Mouse (Mus musculus): ENCODE data around the gene Kcnc2.
"Not testable (repeated sequence)": the region's sequence is repeated elsewhere in the genome, so short reads cannot be mapped to it uniquely, and the experiment has no call there.

Kcnc2 gene

GRCm38 (mm10) chr10:112270887-112271802, at the start of gene Kcnc2:
Kcnc2 (plus strand) TSS chr10:112271121.
- DNase-seq (ENCODE audit: low read depth, low spot score) = no peak

DNA sequence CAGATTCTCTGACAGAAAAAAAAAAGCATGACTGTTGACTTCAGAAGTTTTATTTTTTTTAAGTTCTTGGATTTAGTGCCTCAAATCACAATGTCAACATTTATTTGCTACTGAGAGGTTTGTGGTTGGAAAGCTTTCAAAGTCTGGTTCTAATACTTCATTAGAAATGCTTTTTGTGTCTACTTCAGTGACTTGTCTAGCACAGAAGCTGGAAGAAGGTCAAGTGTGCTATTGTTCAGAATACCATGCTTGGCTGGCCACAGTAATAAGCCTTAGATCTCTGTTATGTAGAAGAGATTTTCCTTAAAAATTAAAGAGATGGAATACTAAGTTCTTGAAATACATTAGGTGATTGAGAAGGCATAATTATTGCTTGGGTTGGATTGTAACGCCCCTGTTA, 43.8 kb upstream of the Kcnc2 start:
- no peak for DNase-seq (ENCODE audit: low read depth, low spot score)

GRCm38 (mm10) chr10:112229091-112229843, 41.7 kb upstream of the Kcnc2 start:
- not testable (repeated sequence) for DNase-seq (ENCODE audit: low read depth, low spot score)

GRCm38 (mm10) chr10:112232733-112233132, 38.2 kb upstream of the Kcnc2 start:
- DNase-seq (ENCODE audit: low read depth, low spot score) = not testable (repeated sequence)

- not testable (repeated sequence) for DNase-seq (ENCODE audit: low read depth, low spot score)
Observed at GRCm38 (mm10) chr10:112235396-112235940, 35.5 kb upstream of the Kcnc2 start.

DNA sequence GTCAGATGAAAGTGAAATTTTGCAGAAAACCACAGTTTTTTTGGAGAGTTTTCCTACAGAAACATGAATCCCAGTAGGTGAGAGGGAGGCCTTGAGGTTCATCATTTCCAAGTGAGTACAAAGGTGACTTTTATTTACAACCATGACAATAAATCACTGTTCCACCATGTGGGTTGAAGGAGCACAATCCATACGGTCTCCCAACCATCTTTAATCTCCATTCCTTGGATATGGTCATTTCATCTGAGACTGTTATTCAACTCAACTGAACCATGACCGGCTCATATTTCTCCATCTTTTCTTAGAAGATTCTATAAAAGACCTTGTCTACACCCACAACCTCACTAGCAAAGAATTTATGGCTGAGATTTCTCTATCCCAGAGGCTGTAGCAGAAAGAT, 22.6 kb upstream of the Kcnc2 start:
- no peak for DNase-seq (ENCODE audit: low read depth, low spot score)

- DNase-seq (ENCODE audit: low read depth, low spot score) = no peak
Observed at GRCm38 (mm10) chr10:112263467-112263866, 7.5 kb upstream of the Kcnc2 start.

- no peak for DNase-seq (ENCODE audit: low read depth, low spot score)
Observed at GRCm38 (mm10) chr10:112269481-112269880, 1.4 kb upstream of the Kcnc2 start.

DNA sequence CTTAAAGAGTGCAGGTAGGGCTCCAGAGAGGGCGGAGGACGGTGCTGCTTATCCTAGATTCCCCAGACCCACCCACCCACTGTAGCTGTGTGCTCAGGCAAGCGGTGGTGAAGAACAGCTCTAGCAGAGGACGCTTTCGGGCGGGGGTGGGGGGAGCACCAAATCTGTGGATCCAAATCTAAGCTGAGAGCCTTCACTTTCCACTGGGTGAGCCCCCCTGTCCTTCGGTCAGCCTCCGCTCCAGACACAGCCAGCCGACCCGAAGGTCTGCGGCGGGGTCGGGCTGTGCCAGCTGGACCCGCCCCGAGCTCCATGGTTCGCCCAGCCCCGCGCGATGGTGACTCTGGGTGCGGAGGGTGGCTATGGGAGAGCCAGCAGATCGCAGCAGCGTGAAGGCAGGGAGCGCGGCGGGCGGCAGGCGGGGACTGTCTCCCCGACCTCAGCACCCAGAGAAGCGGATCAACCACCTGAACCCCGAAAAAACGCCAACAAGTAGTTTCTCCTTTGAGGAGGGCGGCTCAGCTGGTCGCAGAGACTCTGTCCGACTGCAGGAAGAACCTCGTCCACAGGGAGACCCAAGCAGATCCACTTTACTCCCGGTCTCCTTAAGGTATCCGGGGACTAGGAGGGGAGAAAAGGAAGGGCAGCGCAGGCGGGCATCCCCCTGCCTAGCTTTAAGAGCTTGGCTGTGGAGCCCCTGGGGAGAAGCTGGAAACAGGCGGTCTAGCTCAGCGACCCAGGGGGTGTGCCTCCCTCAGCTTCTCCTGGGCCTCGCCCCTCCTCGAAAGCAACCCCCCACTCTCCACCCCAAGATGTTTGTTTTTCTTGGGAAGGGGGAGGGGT, 761 bp upstream of the Kcnc2 start:
- no peak for DNase-seq (ENCODE audit: low read depth, low spot score)

DNA sequence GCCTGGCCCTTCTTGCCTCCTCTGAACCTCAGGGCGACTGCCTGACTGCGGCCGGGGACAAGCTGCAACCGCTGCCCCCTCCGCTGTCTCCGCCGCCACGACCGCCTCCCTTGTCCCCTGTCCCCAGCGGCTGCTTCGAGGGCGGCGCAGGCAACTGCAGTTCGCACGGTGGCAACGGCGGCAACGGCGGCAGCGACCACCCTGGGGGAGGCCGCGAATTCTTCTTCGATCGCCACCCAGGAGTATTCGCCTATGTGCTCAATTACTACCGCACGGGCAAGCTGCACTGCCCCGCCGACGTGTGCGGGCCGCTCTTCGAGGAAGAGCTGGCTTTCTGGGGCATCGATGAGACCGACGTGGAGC, 863 bp downstream of the Kcnc2 start:
- no peak for DNase-seq (ENCODE audit: low read depth, low spot score)

GRCm38 (mm10) chr10:112272171-112272570, 1.2 kb downstream of the Kcnc2 start:
- DNase-seq (ENCODE audit: low read depth, low spot score) = no peak

- no peak for DNase-seq (ENCODE audit: low read depth, low spot score)
Observed at GRCm38 (mm10) chr10:112277996-112278395, 7.1 kb downstream of the Kcnc2 start.

DNA sequence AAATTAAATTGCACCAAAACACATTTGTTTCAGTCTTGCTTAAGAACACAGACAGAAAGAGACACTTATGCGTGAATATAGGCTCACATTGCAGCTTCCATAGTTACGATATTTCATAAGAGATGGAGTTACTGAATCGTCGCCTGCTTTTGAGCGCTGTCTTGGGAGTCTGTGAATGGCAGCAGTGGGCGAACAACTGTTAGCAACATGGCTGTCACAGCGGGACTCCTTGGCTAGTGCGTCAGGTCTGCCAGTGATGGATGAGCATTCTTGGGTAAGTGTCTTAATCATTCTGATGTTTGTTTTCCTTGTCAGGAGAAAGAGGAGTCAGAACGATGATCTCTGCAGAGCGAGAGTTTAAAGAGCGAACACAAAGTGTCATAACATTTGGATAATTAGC, 44.2 kb downstream of the Kcnc2 start:
- peak; percentile 1 for DNase-seq (ENCODE audit: low read depth, low spot score)

DNA sequence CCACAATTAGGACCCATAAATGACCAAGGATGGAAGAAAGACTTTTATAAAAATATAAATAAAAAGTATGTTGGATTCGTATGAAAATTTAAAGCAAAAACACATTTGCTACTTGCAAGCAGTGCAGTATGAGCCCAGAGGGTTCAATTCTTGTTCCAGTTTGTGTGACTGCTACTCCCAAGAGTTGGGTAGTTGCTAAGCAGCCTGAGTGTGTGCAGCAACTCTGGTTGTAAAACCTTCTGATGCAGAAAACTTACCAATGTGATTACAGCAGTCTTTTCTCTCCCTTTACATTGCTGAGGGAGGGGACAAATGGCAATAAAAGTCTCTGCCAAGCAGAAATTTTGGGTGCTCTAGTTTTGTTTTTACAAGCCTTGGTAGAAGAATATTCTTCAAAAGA, 46.9 kb downstream of the Kcnc2 start:
- no peak for DNase-seq (ENCODE audit: low read depth, low spot score)

GRCm38 (mm10) chr10:112357669-112358362, 86.9 kb downstream of the Kcnc2 start:
- DNase-seq (ENCODE audit: low read depth, low spot score) = no peak

DNA sequence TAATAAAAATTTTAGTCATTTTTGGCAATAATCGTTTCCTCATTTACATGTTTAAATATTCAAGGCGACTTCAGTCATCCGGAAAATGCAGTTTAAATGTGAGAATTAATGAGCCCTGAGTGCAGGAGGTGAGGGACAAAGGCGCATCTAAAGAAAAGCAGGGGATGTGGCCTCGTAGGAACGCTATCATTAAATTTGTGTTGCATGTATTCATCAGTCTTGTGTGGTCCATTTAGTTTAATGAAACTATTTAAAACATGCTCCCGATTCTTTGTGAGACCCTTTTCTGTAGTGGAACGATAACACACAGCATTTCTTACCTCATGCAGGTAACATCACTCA, 87.4 kb downstream of the Kcnc2 start:
- DNase-seq (ENCODE audit: low read depth, low spot score) = no peak

- no peak for DNase-seq (ENCODE audit: low read depth, low spot score)
Observed at GRCm38 (mm10) chr10:112360704-112361103, 89.8 kb downstream of the Kcnc2 start.

DNA sequence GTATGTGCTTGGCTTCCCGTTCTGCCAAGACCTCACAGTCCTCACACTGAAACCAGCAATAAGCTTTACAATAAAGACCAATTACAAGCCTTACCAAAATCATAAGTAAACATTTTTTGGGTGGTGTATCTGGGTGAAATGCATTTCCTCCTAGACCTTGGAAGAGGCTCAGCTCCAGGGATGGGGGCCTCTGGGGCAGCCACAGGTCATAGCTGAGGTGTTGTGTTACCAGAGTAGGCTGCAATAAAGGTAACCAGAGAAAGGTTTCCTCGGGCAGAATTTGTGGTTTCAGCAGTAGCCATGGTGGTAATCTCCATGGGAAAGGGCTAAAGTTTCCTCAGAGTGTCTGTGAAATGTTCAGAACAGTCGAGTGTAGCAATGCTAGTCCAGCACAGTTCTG, 97.4 kb downstream of the Kcnc2 start:
- no peak for DNase-seq (ENCODE audit: low read depth, low spot score)

GRCm38 (mm10) chr10:112377163-112377562, 106.2 kb downstream of the Kcnc2 start:
- DNase-seq (ENCODE audit: low read depth, low spot score) = no peak

DNA sequence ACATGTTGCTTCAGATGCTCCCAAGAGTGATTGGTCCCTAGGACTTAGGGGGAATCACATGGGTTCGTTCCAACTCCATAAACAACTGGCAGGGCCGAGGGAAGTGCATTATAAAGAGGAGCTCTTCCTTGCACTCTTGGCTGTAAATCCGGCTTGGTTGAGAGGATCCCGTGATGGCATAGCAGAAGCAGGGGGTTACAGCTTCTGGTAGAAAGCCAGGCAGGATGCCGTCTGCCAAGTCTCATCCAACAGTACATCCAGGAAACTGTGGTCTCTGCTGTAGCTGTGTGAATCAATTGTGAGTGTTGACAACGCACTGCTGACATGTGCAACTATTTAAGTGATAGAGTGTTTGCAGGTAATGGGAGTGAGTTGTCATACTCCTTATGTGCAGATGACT, 107.5 kb downstream of the Kcnc2 start:
- DNase-seq (ENCODE audit: low read depth, low spot score) = no peak

DNA sequence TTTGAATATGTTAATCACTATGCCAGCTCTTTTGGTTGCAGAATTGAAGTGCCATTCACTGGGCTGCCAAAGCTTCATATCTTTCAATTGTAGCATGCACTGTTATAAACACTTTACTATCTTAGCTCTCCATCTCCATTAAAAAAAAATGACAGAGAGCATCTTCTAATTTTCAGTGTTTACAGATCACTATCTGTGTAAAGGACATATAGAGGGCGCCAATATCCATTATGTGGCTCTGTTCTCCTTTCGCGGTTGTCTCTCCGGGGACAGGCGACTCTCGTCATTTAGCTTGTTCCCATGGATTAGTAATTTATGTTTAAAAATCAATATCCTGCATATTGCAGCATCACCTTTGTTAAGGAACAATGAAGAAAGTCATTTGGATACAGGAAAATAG, 109.7 kb downstream of the Kcnc2 start:
- no peak for DNase-seq (ENCODE audit: low read depth, low spot score)
